Mouse (Mus musculus) right cerebral cortex, adult 2 months (tissue): ENCODE measurements around the gene Nr1h2.

Source experiments
- DNase-seq, 2 experiments: peaks; one replicate each; pipeline ENCODE4 v3.0.0; 2021 to 2022; ENCODE audit warnings: low spot score in 2 of 2

The Nr1h2 gene

GRCm38 (mm10) chr7:44553826-44554225 is at the start of gene Nr1h2:
TSS of gene Nr1h2 (minus strand) at chr7:44553951.
- DNase-seq: peak; percentile 95 to 96

GRCm38 (mm10) chr7:44603186-44603855 is 49.6 kb upstream of the Nr1h2 start:
- DNase-seq: peak in 1 of 2 experiments; percentile 9

GRCm38 (mm10) chr7:44602443-44602842 is 48.7 kb upstream of the Nr1h2 start:
- peak; percentile 82 to 85 for DNase-seq

DNA sequence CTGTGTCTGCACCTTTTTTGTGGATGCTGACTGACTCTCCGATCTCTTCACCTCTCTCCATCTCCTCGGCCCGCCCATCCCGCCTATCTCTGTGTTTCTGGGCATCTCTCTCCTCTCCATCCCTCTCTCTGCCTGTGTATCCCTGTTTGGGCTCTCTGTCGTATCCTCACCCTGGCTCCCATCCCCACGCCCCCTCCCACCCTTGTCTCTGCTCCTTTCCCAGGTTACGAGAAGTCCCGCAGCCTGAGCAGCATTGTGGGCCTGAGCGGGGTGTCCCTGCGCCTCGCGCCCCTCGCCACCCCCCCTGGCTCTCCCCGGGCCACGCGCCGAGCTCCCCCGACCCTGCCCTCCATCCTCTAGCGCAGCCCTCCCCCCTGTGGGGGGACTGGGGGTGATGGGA is 47.9 kb upstream of the Nr1h2 start:
- no peak for DNase-seq

- no peak for DNase-seq
Observed at GRCm38 (mm10) chr7:44600691-44601262, 47.0 kb upstream of the Nr1h2 start.

GRCm38 (mm10) chr7:44598336-44598735 is 44.6 kb upstream of the Nr1h2 start:
- no peak for DNase-seq

- no peak for DNase-seq
Observed at GRCm38 (mm10) chr7:44597666-44598065, 43.9 kb upstream of the Nr1h2 start.

GRCm38 (mm10) chr7:44596996-44597538 is 43.3 kb upstream of the Nr1h2 start:
- DNase-seq: no peak

- no peak for DNase-seq
Observed at GRCm38 (mm10) chr7:44596051-44596450, 42.3 kb upstream of the Nr1h2 start.

- DNase-seq: no peak
Observed at GRCm38 (mm10) chr7:44595131-44595561, 41.4 kb upstream of the Nr1h2 start.

GRCm38 (mm10) chr7:44594291-44594690 is 40.5 kb upstream of the Nr1h2 start:
- peak; percentile 43 to 53 for DNase-seq

GRCm38 (mm10) chr7:44593775-44594174 is 40.0 kb upstream of the Nr1h2 start:
- DNase-seq: peak; percentile 85 to 89

- no peak for DNase-seq
Observed at GRCm38 (mm10) chr7:44593051-44593450, 39.3 kb upstream of the Nr1h2 start.

DNA sequence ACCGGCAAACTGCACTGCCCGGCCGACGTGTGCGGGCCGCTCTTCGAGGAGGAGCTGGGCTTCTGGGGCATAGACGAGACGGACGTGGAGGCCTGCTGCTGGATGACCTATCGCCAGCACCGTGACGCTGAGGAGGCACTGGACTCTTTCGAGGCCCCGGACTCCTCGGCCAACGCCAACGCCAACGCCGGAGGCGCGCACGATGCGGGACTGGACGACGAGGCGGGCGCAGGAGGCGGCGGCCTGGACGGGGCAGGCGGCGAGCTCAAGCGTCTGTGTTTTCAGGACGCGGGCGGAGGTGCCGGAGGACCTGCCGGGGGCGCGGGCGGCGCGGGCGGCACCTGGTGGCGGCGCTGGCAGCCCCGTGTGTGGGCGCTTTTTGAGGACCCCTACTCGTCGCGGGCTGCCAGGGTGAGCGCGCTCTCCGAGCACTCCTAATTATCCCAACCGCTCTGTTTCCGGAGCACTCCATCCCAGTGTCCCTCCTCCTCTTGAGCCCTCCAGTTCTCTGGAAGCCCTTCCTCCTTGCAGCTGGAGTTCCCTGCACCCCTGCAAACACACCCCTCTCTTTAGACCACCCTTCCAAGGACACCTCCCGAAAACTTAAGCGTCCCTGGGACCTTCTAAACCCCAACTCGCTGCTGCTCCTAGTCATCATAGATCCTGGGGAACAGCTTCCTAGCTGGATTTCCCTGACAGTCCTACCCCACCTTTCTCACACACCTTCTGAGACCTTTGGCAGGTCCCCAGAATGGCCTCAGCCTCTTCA is 37.8 kb upstream of the Nr1h2 start:
- DNase-seq: peak in 1 of 2 experiments; percentile 38

- peak; percentile 90 to 93 for DNase-seq
Observed at GRCm38 (mm10) chr7:44590402-44591347, 36.9 kb upstream of the Nr1h2 start, which contains the start of gene Kcnc3. TSS of gene Kcnc3 (plus strand) at chr7:44590664.

DNA sequence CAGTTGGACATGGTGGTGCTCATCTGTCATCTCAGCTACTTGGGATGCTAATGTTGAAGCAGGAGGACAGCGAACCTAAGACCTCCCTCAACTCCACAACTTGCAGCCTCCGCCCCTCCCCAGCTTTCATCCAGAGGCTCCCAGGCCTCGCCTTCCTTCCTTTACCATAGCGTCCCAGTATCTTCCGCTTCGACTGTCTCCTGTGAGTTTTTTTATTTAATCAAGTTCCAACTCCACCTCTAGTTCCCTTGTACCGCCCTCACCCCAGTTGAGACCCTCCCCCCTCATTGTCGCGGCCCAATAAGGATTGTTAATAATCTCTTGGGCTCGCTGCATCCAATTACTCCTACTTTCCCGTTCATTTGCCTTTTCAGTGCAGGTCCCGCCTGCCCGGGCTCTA is 36.2 kb upstream of the Nr1h2 start:
- peak; percentile 39 to 42 for DNase-seq

GRCm38 (mm10) chr7:44589149-44589548 is 35.4 kb upstream of the Nr1h2 start:
- peak; percentile 71 to 72 for DNase-seq

- peak in 1 of 2 experiments; percentile 18 for DNase-seq
Observed at GRCm38 (mm10) chr7:44588338-44588737, 34.6 kb upstream of the Nr1h2 start.

- peak in 1 of 2 experiments; percentile 16 for DNase-seq
Observed at GRCm38 (mm10) chr7:44587676-44588075, 33.9 kb upstream of the Nr1h2 start.

DNA sequence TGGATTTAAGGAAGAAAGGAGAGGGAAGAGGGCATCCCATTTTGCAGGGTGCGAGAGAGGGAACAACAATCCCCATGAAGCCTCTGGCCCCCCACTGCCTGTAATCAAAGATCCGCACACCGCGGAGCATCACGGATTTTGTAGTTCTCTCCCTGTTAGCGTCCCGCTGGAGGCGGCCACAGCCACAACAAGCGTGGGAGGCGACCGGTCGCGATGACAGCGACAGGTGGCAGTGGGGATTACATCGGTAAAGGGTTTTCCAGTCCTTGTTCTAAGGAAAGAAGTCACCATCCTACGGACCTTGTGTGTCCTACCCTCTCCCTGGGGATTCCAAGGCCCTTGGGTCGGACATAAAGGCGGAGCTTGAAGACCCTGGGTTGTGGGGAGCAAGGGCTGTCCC is 33.2 kb upstream of the Nr1h2 start:
- DNase-seq: peak; percentile 82 to 86

DNA sequence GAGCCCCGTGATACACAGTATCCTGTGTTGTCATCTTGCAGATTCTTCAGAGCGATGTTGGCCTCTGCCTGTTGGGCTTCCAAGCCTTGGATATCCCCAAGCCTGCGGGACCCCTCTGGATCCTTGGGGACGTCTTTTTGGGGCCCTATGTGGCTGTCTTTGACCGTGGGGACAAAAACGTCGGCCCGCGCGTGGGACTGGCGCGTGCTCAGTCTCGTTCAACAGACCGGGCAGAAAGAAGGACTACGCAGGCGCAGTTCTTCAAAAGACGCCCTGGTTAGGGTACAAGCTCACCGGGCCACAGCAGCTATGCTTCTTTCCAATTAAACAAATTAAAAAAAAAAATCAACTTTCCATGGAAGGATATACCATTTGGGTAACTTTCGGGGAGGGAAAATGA is 32.8 kb upstream of the Nr1h2 start:
- peak; percentile 80 to 81 for DNase-seq
